Mouse (Mus musculus) adrenal gland, postnatal 10 days (tissue): Measurements from ENCODE around the gene Klc1. TPM values are rescaled to one million over a fixed set of nuclear protein-coding genes. Genes with fewer than 3 reads are reported as not detected.
A peak's percentile ranks its signal among the peaks of the same experiment; 100 is the strongest.

Experiments used
- DNase-seq: peaks from one replicate; pipeline ENCODE4 v3.0.0; 2021; ENCODE audit warnings: mixed read lengths
- total RNA-seq, 2 experiments: library from RNA; stranded (reverse); gene quantifications; 2 replicates each; pipeline ENCODE4 v1.2.3; 2021

Klc1 gene
- total RNA-seq, 2 experiments from 2014 or later = 94.0 to 133 TPM

GRCm38 (mm10) chr12:111741338-111741737 is 17.3 kb upstream of the Klc1 start:
- no peak for DNase-seq

DNA sequence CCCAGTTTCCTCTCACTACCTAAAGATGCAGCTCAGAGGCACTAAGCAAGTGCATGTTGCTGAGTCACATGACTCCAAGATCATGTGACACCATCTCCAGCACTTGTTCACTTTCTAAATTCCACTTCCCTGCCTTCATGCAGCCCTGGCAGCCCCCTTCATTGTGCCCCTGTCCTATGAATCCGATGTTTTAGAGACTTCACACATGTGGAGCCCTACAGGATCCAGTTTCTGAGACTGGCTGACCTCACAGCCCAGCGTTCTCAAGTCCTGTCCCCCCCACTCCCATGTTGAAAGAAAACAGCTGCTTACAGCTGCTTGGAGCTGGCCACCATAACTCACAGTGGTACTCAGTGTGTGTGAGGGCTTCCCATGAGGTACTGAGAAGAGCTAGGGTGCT is 15.2 kb upstream of the Klc1 start:
- no peak for DNase-seq

DNA sequence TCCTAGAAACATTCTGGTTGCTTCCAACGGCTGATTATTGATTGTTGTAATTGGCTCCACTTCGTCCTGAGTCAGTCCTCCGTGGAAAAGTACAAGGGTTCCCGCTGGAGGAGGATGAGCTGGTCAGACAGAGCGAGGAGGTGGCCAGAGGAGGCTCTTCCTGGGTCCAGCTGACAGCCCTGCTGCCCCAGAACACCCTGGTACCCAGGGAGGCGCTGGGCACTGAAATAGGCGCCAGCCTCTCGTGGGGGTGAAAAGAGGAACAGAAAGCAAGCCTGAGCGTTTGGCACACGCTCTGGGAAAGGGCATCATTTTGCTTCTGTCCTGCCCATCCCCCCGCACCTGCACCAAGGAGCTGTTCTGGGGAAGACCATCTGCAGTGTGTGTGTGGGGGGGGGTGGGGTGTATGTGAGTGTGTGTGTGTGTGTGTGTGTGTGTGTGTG is 14.6 kb upstream of the Klc1 start:
- DNase-seq = no peak

GRCm38 (mm10) chr12:111745274-111745673 is 13.4 kb upstream of the Klc1 start:
- no peak for DNase-seq

- DNase-seq = peak; percentile 80
Measured at GRCm38 (mm10) chr12:111746091-111746490, 12.6 kb upstream of the Klc1 start.

DNA sequence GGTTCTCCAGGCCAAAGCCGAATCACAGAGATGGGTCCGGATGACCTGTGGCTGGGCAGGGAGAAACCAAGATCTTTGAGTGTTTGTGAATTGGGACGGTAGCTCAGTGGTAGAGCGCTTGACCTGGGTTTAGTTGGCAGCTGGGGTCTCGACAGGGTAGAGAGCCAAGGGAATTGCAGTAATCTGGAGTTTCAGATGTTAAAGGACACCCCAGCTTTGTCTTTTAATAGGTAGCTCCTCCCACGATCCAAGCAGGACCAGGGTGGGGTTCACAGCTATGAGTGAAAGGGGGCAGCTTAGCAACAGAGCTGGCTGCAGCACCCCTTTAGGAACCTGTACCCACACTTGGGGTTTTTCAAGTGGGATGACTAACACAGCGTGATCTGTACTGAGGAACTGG is 11.2 kb upstream of the Klc1 start:
- no peak for DNase-seq

DNA sequence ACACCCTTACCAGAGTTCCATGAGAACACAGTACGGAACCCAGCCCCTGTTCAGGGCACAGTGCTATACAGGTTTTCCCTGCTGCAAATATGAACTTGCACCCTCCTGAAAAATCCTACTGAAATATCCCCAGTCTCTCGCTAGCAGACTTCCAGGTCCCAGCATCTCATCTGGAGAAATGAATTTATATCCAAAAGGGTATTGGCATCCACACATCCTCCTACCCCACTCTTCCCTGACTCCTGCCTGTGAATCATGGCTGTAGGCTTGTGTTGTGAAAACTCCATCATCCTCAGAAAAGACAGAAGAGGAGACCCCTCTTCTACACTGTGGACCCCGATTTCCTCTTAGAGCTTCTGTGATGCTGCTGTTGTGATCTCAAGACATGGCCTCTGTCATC is 7.9 kb upstream of the Klc1 start:
- no peak for DNase-seq

DNA sequence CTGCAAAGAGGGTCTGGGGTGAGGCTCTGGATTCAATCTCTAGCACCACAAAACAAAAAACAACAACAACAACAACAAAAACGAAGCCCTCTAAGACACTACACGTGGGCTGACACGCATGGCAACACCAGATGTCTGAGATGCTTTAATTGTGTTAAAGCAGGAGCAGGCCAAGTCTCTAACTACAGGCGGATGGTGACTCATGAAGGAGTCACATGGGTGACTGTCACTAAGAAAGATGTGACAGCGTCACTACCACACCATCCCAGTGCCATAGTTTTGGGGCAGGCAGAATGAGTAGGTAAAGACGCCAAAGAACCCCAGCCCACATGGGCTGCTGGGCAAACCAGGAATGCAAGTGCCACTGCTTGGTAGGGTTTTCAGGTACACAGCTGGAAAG is 6.2 kb upstream of the Klc1 start:
- no peak for DNase-seq

GRCm38 (mm10) chr12:111753347-111753746 is 5.3 kb upstream of the Klc1 start:
- no peak for DNase-seq

- DNase-seq = no peak
Measured at GRCm38 (mm10) chr12:111754710-111755109, 3.9 kb upstream of the Klc1 start.

- DNase-seq = no peak
Measured at GRCm38 (mm10) chr12:111755231-111755630, 3.4 kb upstream of the Klc1 start.

- peak; percentile 72 for DNase-seq
Measured at GRCm38 (mm10) chr12:111756082-111756697, 2.5 kb upstream of the Klc1 start.

GRCm38 (mm10) chr12:111756698-111757082 is 2.0 kb upstream of the Klc1 start:
- DNase-seq = no peak

GRCm38 (mm10) chr12:111757561-111758325 is 906 bp upstream of the Klc1 start:
- DNase-seq = peak; percentile 27

GRCm38 (mm10) chr12:111759176-111760061 is 770 bp downstream of the Klc1 start:
- DNase-seq = peak; percentile 68

GRCm38 (mm10) chr12:111760306-111760908 is 1.8 kb downstream of the Klc1 start:
- no peak for DNase-seq

- DNase-seq = no peak
Measured at GRCm38 (mm10) chr12:111762620-111763280, 4.1 kb downstream of the Klc1 start.

- no peak for DNase-seq
Measured at GRCm38 (mm10) chr12:111766313-111767236, 7.9 kb downstream of the Klc1 start.

GRCm38 (mm10) chr12:111768322-111768928 is 9.8 kb downstream of the Klc1 start:
- no peak for DNase-seq

GRCm38 (mm10) chr12:111769306-111769705 is 10.7 kb downstream of the Klc1 start:
- peak; percentile 60 for DNase-seq
